Mouse (Mus musculus) bone marrow macrophage, adult 2 months (primary cell): ENCODE measurements around the gene Acd.

Experiments used
- CTCF ChIP-seq: IDR thresholded peaks from 2 replicates; pipeline ENCODE4 v1.5.1; 2012; ENCODE audit warnings: low read depth, mild to moderate bottlenecking, low read length, moderate library complexity
- POLR2A ChIP-seq: IDR thresholded peaks from 2 replicates; pipeline ENCODE4 v1.6.1; 2012; ENCODE audit warnings: mild to moderate bottlenecking, low read depth, low read length, borderline replicate concordance

- TF ChIP-seq CTCF: no peak
- no peak; the same call in 1 of the 2 replicates for TF ChIP-seq POLR2A
These were observed at the start of gene Acd, which contains the start of gene Pard6a for GRCm38 (mm10) chr8:105700966-105701824.
